Mouse (Mus musculus): ENCODE measurements around the gene Igf2bp1. TPM values are rescaled to one million over a fixed set of nuclear protein-coding genes. Genes with fewer than 3 reads are reported as not detected.

The Igf2bp1 gene
- polyA plus RNA-seq, 1 experiment: not detected

- Histone ChIP-seq H3K27ac (ENCODE audit: insufficient read depth, low read depth, low read length) (no peak overlapping the region), H3K4me3 (ENCODE audit: insufficient read depth, low read depth, low read length) (no peak overlapping the region), H3K4me1 (ENCODE audit: control insufficient read depth, insufficient read depth, low read length) (0 out of 2 replicates have a peak, but pooled peaks cover 2% of the 10 kb centered on the region)
- TF ChIP-seq CTCF (IDR thresholded peaks at IDR 0.05; ENCODE audit: insufficient read depth, low read depth, low read length) (no peak), POLR2A (IDR thresholded peaks at IDR 0.05; ENCODE audit: insufficient read depth, low read depth, low read length) (no peak)
- WGBS: 58% methylated on average over 5 of the region's 5 CpGs
These were observed 9.7 kb upstream of the Igf2bp1 start for GRCm38 (mm10) chr11:96015421-96015820.

- Histone ChIP-seq H3K4me3 (ENCODE audit: insufficient read depth, low read depth, low read length) (no peak overlapping the region), H3K4me1 (ENCODE audit: control insufficient read depth, insufficient read depth, low read length) (no peaks in the 10 kb centered on the region), H3K27ac (ENCODE audit: insufficient read depth, low read depth, low read length) (no peak overlapping the region)
- no peak for TF ChIP-seq CTCF (IDR thresholded peaks at IDR 0.05; ENCODE audit: insufficient read depth, low read depth, low read length)
- no peak for TF ChIP-seq POLR2A (IDR thresholded peaks at IDR 0.05; ENCODE audit: insufficient read depth, low read depth, low read length)
- WGBS: 9% methylated on average over 6 of the region's 8 CpGs
These were observed 6.2 kb upstream of the Igf2bp1 start for GRCm38 (mm10) chr11:96011982-96012381.

GRCm38 (mm10) chr11:96008827-96009226 lies 3.1 kb upstream of the Igf2bp1 start:
- no peak overlapping the region for H3K27ac ChIP-seq (ENCODE audit: insufficient read depth, low read depth, low read length)
- 11% methylated on average over 1 of the region's 1 CpGs for WGBS
- TF ChIP-seq POLR2A (IDR thresholded peaks at IDR 0.05; ENCODE audit: insufficient read depth, low read depth, low read length): no peak
- TF ChIP-seq CTCF (IDR thresholded peaks at IDR 0.05; ENCODE audit: insufficient read depth, low read depth, low read length): no peak
- no peak overlapping the region for H3K4me3 ChIP-seq (ENCODE audit: insufficient read depth, low read depth, low read length)
- H3K4me1 ChIP-seq (ENCODE audit: control insufficient read depth, insufficient read depth, low read length): no peaks in the 10 kb centered on the region

GRCm38 (mm10) chr11:96007516-96008235 lies 1.9 kb upstream of the Igf2bp1 start:
- H3K27ac ChIP-seq (ENCODE audit: insufficient read depth, low read depth, low read length): no peak overlapping the region
- H3K4me1 ChIP-seq (ENCODE audit: control insufficient read depth, insufficient read depth, low read length): no peaks in the 10 kb centered on the region
- TF ChIP-seq POLR2A (IDR thresholded peaks at IDR 0.05; ENCODE audit: insufficient read depth, low read depth, low read length) (no peak), CTCF (IDR thresholded peaks at IDR 0.05; ENCODE audit: insufficient read depth, low read depth, low read length) (no peak)
- no peak overlapping the region for H3K4me3 ChIP-seq (ENCODE audit: insufficient read depth, low read depth, low read length)
- WGBS: 2% methylated on average over 33 of the region's 33 CpGs

GRCm38 (mm10) chr11:96006852-96007515 lies 1.2 kb upstream of the Igf2bp1 start:
- TF ChIP-seq CTCF (IDR thresholded peaks at IDR 0.05; ENCODE audit: insufficient read depth, low read depth, low read length) (no peak), POLR2A (IDR thresholded peaks at IDR 0.05; ENCODE audit: insufficient read depth, low read depth, low read length) (no peak)
- no peaks in the 10 kb centered on the region for H3K4me1 ChIP-seq (ENCODE audit: control insufficient read depth, insufficient read depth, low read length)

GRCm38 (mm10) chr11:96006367-96006851 lies 669 bp upstream of the Igf2bp1 start:
- no peak overlapping the region for H3K4me3 ChIP-seq (ENCODE audit: insufficient read depth, low read depth, low read length)
- H3K27ac ChIP-seq (ENCODE audit: insufficient read depth, low read depth, low read length): no peak overlapping the region
- under 1% methylated on average over 33 of the region's 33 CpGs for WGBS
- H3K4me1 ChIP-seq (ENCODE audit: control insufficient read depth, insufficient read depth, low read length): no peaks in the 10 kb centered on the region
- TF ChIP-seq CTCF (IDR thresholded peaks at IDR 0.05; ENCODE audit: insufficient read depth, low read depth, low read length) (no peak), POLR2A (IDR thresholded peaks at IDR 0.05; ENCODE audit: insufficient read depth, low read depth, low read length) (no peak)

More at GRCm38 (mm10) chr11:96006852-96007515, 1.2 kb upstream of the Igf2bp1 start:
- no peak overlapping the region for H3K27ac ChIP-seq (ENCODE audit: insufficient read depth, low read depth, low read length)
- H3K4me3 ChIP-seq (ENCODE audit: insufficient read depth, low read depth, low read length): no peak overlapping the region
- 1% methylated on average over 65 of the region's 67 CpGs for WGBS

- TF ChIP-seq CTCF (IDR thresholded peaks at IDR 0.05; ENCODE audit: insufficient read depth, low read depth, low read length) (no peak), POLR2A (IDR thresholded peaks at IDR 0.05; ENCODE audit: insufficient read depth, low read depth, low read length) (no peak)
- WGBS: 1% methylated on average over 57 of the region's 57 CpGs
- Histone ChIP-seq H3K27ac (ENCODE audit: insufficient read depth, low read depth, low read length) (no peak overlapping the region), H3K4me3 (ENCODE audit: insufficient read depth, low read depth, low read length) (no peak overlapping the region), H3K4me1 (ENCODE audit: control insufficient read depth, insufficient read depth, low read length) (no peaks in the 10 kb centered on the region)
These were observed 842 bp downstream of the Igf2bp1 start for GRCm38 (mm10) chr11:96004793-96005402.

GRCm38 (mm10) chr11:96003969-96004792 lies 1.6 kb downstream of the Igf2bp1 start:
- H3K4me1 ChIP-seq (ENCODE audit: control insufficient read depth, insufficient read depth, low read length): no peaks in the 10 kb centered on the region
- no peak for TF ChIP-seq POLR2A (IDR thresholded peaks at IDR 0.05; ENCODE audit: insufficient read depth, low read depth, low read length)
- no peak for TF ChIP-seq CTCF (IDR thresholded peaks at IDR 0.05; ENCODE audit: insufficient read depth, low read depth, low read length)
- 12% methylated on average over 32 of the region's 32 CpGs for whole genome bisulfite sequencing
- no peak overlapping the region for H3K4me3 ChIP-seq (ENCODE audit: insufficient read depth, low read depth, low read length)
- no peak overlapping the region for H3K27ac ChIP-seq (ENCODE audit: insufficient read depth, low read depth, low read length)
